Mouse (Mus musculus) embryo, embryonic 9.5 days (tissue): Measurements from ENCODE around the gene Zfp128.
"Not testable (repeated sequence)": the region's sequence is repeated elsewhere in the genome, so short reads cannot be mapped to it uniquely, and the experiment has no call there.

Experiments
- DNase-seq: peaks from one replicate; pipeline ENCODE4 v3.0.0-alpha.2; 2017; ENCODE audit errors: extremely low spot score

Zfp128 gene

DNA sequence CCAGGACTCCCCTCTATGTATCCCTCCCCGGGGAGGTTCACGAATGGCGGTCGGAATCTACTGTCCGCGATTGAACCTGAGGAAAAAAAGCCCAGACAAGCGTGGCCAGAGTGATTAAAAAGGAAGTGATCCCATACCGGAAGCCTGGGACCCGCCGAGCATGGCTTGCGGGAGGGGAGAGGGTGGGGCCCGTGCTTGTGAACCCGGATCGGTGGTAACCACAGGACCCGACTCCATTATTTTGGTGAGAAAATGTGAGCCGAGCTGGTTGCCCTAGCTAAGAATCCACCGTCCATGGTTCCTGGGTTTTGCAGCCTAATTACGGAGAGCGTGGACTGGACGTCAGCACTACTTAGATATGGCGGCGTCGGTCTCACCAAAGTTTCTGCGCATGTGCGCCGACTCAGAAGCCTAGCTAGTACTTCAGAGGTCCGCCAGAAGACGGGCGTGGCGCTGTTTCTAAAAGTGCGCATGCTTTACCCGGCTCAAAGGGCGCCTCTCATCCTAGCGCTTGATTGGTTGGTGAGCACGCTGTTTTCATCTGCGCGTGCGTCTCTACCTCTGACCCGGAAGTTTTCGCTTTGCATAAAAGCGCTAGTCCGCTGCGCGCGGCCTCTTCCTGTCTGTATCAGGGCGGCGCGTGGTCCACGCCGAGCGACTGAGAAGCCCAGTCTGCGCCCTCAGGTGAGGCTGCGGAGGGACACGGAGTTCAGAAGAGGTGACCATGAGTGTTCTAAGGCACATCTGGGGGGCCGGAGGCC, 40.9 kb downstream of the Zfp128 start, which contains the start of gene Rps5:
Gene Rps5, plus strand, starts transcription at position 586 of the 761 bp plus-strand sequence.
- peak; percentile 96 for DNase-seq

DNA sequence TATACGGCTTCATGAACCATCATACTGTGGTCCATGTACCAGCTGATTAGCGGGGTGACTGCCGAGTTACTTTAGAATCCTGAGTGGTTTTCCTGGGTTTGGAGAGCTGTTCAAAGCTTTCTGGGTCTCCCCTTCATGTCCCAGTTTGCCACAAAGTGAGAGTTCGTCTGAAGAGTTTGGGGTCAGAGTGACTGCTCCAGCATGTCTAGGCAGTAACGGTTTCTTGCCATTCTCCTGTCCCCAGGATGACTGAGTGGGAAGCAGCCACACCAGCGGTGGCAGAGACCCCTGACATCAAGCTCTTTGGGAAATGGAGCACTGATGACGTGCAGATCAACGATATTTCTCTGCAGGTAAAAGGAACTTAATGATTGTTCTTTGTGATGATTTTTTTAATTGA, 41.8 kb downstream of the Zfp128 start:
- DNase-seq, result no peak

DNA sequence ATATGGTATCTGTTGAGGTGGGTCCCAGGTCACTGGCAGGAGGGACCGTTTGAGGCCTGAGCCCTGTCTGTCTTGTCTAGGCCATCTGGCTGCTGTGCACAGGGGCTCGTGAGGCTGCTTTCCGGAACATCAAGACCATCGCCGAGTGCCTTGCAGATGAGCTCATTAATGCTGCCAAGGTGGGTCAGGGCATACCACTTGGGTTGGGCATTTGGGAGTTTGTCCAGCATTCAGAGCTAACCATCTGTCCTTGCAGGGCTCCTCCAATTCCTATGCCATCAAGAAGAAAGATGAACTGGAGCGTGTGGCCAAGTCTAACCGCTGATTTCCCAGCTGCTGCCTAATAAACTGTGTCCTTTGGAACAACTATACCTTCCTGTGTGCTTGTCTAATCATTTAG, 45.3 kb downstream of the Zfp128 start:
- no peak for DNase-seq

DNA sequence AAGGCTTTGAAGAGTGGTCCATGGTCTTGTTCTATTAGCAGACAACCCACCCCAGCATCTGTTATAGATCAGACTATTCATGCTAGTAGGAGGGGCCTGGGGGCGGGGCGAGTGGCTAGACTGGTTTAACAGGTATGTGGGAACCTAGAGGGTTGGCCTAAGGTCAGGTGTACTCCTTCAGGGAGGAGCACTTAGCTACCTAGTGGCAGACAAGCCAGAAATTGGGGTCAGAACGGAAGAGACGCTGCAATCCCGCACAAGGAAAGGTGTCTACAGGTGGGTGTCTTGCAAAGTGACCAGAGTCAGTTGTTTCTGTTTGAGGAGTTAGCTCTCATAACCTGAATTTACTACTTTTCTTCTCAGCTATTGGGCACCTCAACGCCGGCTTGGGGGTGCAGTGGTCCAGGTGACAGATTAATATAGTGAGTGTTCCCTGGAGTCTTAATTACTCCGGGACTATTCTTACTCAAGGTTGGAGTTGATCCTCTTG, 46.3 kb downstream of the Zfp128 start, which contains the start of gene Rnf225:
Gene Rnf225, plus strand, starts transcription at position 226 of the 490 bp plus-strand sequence.
- DNase-seq, result peak; percentile 64

DNA sequence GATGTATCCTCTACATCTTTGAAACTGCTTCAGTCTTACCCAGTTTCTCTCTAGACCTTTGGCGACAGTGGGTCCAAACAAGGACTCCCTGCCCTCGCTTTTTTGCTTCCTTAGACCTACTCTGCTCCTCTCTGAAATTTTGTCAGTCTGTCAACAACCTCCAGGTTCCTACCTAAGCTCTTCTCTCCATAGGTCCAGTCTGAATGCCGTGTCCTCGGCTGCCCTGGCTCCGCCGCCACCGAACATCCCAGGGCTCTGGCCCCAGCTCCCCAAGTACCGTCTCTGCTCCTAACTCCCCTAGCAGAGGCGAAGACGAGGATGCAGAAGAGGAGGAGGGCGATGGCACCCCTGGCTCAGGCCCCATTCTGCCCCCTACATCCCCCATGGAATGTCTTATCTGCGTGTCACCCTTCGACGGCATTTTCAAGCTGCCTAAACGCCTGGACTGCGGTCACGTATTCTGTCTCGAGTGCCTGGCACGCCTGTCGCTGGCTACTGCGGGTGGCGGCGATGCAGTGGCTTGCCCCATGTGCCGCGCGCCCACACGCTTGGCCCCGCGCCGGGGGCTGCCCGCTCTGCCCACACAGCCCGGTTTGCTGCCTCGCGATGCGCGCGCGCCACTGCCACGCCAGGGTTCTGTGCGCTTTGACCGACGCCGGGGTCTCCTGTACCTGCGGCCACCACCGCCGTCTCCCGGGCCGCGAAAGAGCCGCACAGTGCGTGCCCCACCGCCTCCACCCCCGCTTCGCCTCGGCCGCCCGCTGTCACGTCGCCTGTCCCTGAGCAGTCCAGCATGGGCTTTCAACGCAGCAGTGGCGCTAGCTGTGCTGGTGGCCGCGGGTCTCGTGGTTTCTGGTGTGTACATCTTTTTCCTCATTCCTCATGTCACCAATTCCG, 47.0 kb downstream of the Zfp128 start:
- peak; percentile 66 for DNase-seq

DNA sequence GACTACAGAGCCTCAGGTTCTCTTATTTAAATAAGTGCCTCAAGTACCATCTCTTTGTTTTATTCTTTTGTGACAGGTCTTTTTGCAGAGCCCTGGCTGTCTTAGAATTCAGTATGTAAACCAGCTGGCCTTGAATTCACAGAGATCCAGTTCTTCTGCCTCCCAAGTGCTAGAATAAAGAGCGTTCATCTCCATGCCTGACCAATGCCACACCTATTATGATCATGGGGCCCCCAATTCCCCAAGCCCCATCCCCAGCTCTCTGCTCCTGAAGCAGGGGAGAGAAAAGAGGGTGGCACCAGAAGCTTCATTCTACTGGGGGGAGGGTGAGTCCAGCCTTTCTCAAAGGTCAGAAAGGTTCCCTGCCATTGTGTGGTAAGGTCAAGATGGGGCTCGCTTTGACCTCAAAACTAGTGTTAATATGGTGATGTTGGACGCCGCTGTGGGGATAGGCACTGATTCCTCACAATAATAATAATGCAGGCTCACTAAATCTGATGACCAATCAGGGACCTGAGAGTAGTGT, 52.7 kb downstream of the Zfp128 start:
- no peak for DNase-seq

DNA sequence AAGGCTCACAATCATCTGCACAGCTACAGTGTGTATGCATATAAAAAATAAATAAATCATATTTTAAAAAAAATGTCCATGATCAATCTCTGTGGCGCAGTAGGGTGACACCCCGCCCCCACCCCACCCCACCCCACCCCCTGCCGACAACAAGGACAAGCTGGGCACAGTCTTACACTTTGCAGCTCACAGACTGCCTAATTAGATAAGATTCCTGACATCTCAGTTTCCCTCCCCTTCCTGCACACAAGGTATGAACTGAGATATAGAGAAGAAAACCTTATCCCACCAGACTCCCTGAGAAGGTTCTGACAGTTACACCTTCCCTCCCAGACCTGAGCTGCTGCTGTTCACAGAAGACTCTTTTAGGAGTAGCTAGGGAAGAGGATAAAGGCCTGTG, 53.8 kb downstream of the Zfp128 start:
- DNase-seq, result no peak

DNA sequence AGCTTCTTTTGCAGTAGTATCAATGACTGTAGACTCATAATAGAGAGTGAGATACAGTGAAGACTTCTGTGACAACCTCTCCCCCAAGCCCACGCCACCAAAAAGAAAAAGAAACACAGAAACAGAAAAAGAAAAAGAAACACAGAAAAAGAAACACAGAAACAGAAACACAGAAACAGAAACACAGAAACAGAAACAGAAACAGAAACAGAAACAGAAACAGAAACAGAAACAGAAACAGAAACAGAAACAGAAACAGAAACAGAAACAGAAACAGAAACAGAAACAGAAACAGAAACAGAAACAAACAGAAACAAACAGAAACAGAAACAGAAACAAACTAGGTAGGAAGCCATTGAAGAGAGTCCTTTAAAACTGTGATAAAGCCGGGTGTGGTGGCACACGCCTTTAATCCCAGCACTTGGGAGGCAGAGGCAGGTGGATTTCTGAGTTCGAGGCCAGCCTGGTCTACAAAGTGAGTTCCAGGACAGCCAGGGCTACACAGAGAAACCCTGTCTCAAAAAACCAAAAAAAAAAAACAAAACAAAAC, 56.4 kb downstream of the Zfp128 start:
- DNase-seq, result not testable (repeated sequence)

DNA sequence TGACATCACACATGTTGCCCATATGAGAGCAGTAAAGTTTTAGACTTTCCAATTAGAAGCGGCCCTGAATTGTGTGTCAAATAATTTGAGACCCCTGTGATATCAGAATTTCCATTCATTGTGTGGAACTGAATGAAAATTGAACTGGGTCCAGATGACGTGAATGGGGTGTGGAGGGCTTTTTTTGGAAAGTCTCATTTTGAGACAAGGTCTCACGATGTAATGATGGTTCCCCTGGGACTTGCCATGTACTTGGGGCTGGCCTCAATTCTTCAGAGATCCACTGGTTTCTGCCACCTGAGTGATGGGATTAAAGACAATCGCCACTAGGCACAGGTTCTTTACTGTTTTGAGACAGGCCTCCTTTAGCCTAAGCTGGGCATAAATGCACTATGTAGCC, 59.6 kb downstream of the Zfp128 start:
- DNase-seq, result no peak
